Mouse (Mus musculus): Measurements from ENCODE around the gene Inpp5k.

DNA sequence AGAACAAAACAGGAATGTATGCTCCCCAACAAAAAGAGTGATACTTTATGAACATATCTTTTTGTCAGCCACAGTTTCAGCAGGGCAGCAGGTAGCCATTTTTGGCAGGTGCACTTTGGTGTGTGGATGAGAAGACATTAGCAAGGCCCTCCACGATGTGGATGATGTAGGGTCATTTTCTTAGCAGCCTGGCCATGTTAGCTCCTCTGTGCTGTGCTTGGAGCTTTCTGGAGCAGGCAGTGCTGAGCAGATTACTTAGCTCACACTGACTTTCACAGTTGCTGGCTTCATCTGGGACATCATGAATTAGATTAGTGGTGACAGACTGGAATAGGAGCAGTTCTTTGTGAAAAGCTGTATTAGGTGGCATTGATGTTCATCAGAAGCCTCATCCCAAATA lies 59.2 kb downstream of the Inpp5k start:
- TF ChIP-seq CTCF (IDR thresholded peaks at IDR 0.05; ENCODE audit: control insufficient read depth, insufficient read depth, low read length) (no peak), POLR2A (IDR thresholded peaks at IDR 0.05; ENCODE audit: borderline replicate concordance, control insufficient read depth, low read depth, low read length) (no peak)
